Mouse (Mus musculus) embryonic fibroblast, embryonic 13.5 days (primary cell): ENCODE results near the gene Psmb7.

ENCODE experiments used
- CTCF ChIP-seq: IDR thresholded peaks from 2 replicates; pipeline ENCODE4 v1.5.1; 2011; ENCODE audit warnings: mild to moderate bottlenecking, control low read depth, low read length, moderate library complexity, borderline replicate concordance; ENCODE audit not compliant: insufficient read depth
- POLR2A ChIP-seq: IDR thresholded peaks from 2 replicates; pipeline ENCODE4 v1.6.1; 2011; ENCODE audit warnings: low read depth, mild to moderate bottlenecking, control low read depth, low read length, moderate library complexity

GRCm38 (mm10) chr2:38545706-38546105 is 98.2 kb downstream of the Psmb7 start:
- TF ChIP-seq CTCF (no peak), POLR2A (no peak)
